Comparison of ENCODE assay signal across 8 mouse cellular contexts in the genomic region with DNA sequence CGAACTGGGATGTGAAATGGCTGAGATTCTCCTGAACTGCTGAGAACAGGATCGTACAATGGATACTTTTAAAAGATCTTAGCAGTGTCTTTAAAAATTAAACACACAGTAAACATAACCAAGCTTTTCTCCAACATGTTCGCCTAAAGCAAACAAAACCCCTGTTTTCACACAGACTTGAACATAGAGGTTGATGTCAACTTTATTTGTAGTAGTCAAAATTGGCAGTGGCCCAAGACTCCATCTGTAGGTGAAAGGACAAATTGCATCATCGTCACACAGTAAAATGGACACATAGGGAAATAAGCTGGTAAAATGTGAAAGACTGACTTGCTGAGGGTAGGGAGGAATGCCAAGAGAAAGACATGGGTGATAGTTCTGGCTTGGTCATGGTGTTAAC.
A peak's percentile ranks its signal among the peaks of the same experiment; 100 is the strongest.
DNase-seq lines count a peak whose midpoint lies in the region; ATAC-seq lines count a peak whose summit lies in the region.

No protein-coding gene starts in this region.

- peak; percentile 59 for ATAC-seq in activated CD4-positive, CD25-positive, alpha-beta regulatory T cell, adult 4 months

- intact Hi-C loops in gastrocnemius, postnatal 14 days (cut with DNase I; ENCODE audit: low total_unique reads): no loop called here
- intact Hi-C loops in gastrocnemius, postnatal 36 days (cut with DNase I): no loop called here

- DNase-seq in gastrocnemius, postnatal 14 days: peak; percentile 9
- DNase-seq in gastrocnemius, postnatal 36 days: no peak
- peak; percentile 58 for DNase-seq in 3T3-L1 (ENCODE audit: low read depth, low spot score)
- peak; percentile 57 for DNase-seq in kidney, adult 9 months
- DNase-seq in natural killer cell, adult 2 months (ENCODE audit: low spot score in 2 of 2): peak; percentile 6 to 51
- no peak for DNase-seq in Muller cell, postnatal 12 days (ENCODE audit: inconsistent ontology term)
- no peak for DNase-seq in ovary, postnatal 10 days (ENCODE audit: low spot score)

Comparison
In these comparisons a context has a peak if more than half of its experiments do, and no peak if none do; other contexts are left out.
1. DNase-seq: peak in gastrocnemius, postnatal 14 days (single experiment), 3T3-L1 (single experiment), kidney, adult 9 months (single experiment) and natural killer cell, adult 2 months (2 of 2); none in gastrocnemius, postnatal 36 days (0 of 2), Muller cell, postnatal 12 days (single experiment) and ovary, postnatal 10 days (single experiment).